Mouse (Mus musculus) ovary, postnatal 36 days (tissue): Measurements from ENCODE around the gene Olfr506.
"Not testable (repeated sequence)": the region's sequence is repeated elsewhere in the genome, so short reads cannot be mapped to it uniquely, and the experiment has no call there.

ENCODE experiments used
- DNase-seq: peaks from one replicate; pipeline ENCODE4 v3.0.0; 2022; ENCODE audit warnings: low spot score, mixed read lengths

Gene Olfr506

GRCm38 (mm10) chr7:108610487-108610886 lies at the start of gene Olfr506:
TSS of gene Olfr506 (plus strand) at chr7:108610787.
- DNase-seq: no peak

- no peak for DNase-seq
Observed at GRCm38 (mm10) chr7:108565693-108566092, 44.9 kb upstream of the Olfr506 start, which contains the start of gene Olfr504. TSS of gene Olfr504 (minus strand) at chr7:108565793.

GRCm38 (mm10) chr7:108589797-108590196 lies 20.8 kb upstream of the Olfr506 start:
- DNase-seq: no peak

- DNase-seq: not testable (repeated sequence)
Observed at GRCm38 (mm10) chr7:108601916-108602315, 8.7 kb upstream of the Olfr506 start.

- no peak for DNase-seq
Observed at GRCm38 (mm10) chr7:108614110-108614509, 3.5 kb downstream of the Olfr506 start.

GRCm38 (mm10) chr7:108616781-108617180 lies 6.2 kb downstream of the Olfr506 start:
- DNase-seq: not testable (repeated sequence)

GRCm38 (mm10) chr7:108621514-108621913 lies 10.9 kb downstream of the Olfr506 start, which contains the start of gene Olfr507:
TSS of gene Olfr507 (plus strand) at chr7:108621814.
- no peak for DNase-seq

GRCm38 (mm10) chr7:108629694-108630093 lies 19.1 kb downstream of the Olfr506 start, which contains the start of gene Olfr508:
TSS of gene Olfr508 (plus strand) at chr7:108629994.
- DNase-seq: no peak

- no peak for DNase-seq
Observed at GRCm38 (mm10) chr7:108651806-108652205, 41.2 kb downstream of the Olfr506 start, which contains the start of gene Olfr509. TSS of gene Olfr509 (minus strand) at chr7:108651906.

- no peak for DNase-seq
Observed at GRCm38 (mm10) chr7:108662419-108662818, 51.8 kb downstream of the Olfr506 start.
